Mouse (Mus musculus): ENCODE results near the gene Shkbp1. TPM values are rescaled to one million over a fixed set of nuclear protein-coding genes. Genes with fewer than 3 reads are reported as not detected.

Shkbp1 gene
- polyA plus RNA-seq, 1 experiment from 2014 or later: 10.9 TPM

- Histone ChIP-seq H3K4me2 (ENCODE audit: low read depth, low read length) (peak overlapping the region; percentile 80), H3K4me1 (ENCODE audit: insufficient read depth) (peaks cover 19% of the 10 kb centered on the region), H3K4me3 (ENCODE audit: low read depth, low read length) (no peak overlapping the region), H3K9me3 (ENCODE audit: low read length) (no peaks in the 10 kb centered on the region), H3K9ac (replicated peaks) (no peak overlapping the region), H3K27me3 (ENCODE audit: insufficient read depth, low read length) (peaks cover 34% of the 10 kb centered on the region), H3K27ac (ENCODE audit: low read depth) (no peak overlapping the region), H3K36me3 (replicated peaks; ENCODE audit: insufficient read depth, low read length) (no peaks in the 10 kb centered on the region)
- TF ChIP-seq EP300 (IDR thresholded peaks at IDR 0.05; ENCODE audit: low read depth): no peak
- no peak for TF ChIP-seq CTCF (IDR thresholded peaks at IDR 0.05; ENCODE audit: low read depth)
- no peak for DNase-seq
- WGBS (ENCODE audit: insufficient replicate concordance): 50% methylated on average over 6 of the region's 6 CpGs
- no peak for ATAC-seq
These were observed 4.9 kb upstream of the Shkbp1 start for GRCm38 (mm10) chr7:27360749-27361148.

- no peak for DNase-seq
- H3K4me2 ChIP-seq (ENCODE audit: low read depth, low read length): no peak overlapping the region
- H3K9me3 ChIP-seq (ENCODE audit: low read length): no peaks in the 10 kb centered on the region
- H3K36me3 ChIP-seq (replicated peaks; ENCODE audit: insufficient read depth, low read length): no peaks in the 10 kb centered on the region
- WGBS (ENCODE audit: insufficient replicate concordance): 77% methylated on average over 9 of the region's 9 CpGs
- no peak overlapping the region for H3K9ac ChIP-seq (replicated peaks)
- no peak for TF ChIP-seq CTCF (IDR thresholded peaks at IDR 0.05; ENCODE audit: low read depth)
- no peak for TF ChIP-seq EP300 (IDR thresholded peaks at IDR 0.05; ENCODE audit: low read depth)
- no peak overlapping the region for H3K27ac ChIP-seq (ENCODE audit: low read depth)
- H3K4me1 ChIP-seq (ENCODE audit: insufficient read depth): peaks cover 26% of the 10 kb centered on the region
- peaks cover 26% of the 10 kb centered on the region for H3K27me3 ChIP-seq (ENCODE audit: insufficient read depth, low read length)
- H3K4me3 ChIP-seq (ENCODE audit: low read depth, low read length): no peak overlapping the region
- no peak for ATAC-seq
These were observed 4.0 kb upstream of the Shkbp1 start for GRCm38 (mm10) chr7:27359706-27360358.

GRCm38 (mm10) chr7:27359162-27359561 lies 3.3 kb upstream of the Shkbp1 start:
- 66% methylated on average over 2 of the region's 2 CpGs for WGBS (ENCODE audit: insufficient replicate concordance)
- Histone ChIP-seq H3K9ac (replicated peaks) (no peak overlapping the region), H3K4me1 (ENCODE audit: insufficient read depth) (peaks cover 32% of the 10 kb centered on the region), H3K4me3 (ENCODE audit: low read depth, low read length) (no peak overlapping the region), H3K4me2 (ENCODE audit: low read depth, low read length) (no peak overlapping the region), H3K9me3 (ENCODE audit: low read length) (no peaks in the 10 kb centered on the region), H3K27ac (ENCODE audit: low read depth) (no peak overlapping the region), H3K27me3 (ENCODE audit: insufficient read depth, low read length) (peaks cover 19% of the 10 kb centered on the region), H3K36me3 (replicated peaks; ENCODE audit: insufficient read depth, low read length) (no peaks in the 10 kb centered on the region)
- TF ChIP-seq CTCF (IDR thresholded peaks at IDR 0.05; ENCODE audit: low read depth) (no peak), EP300 (IDR thresholded peaks at IDR 0.05; ENCODE audit: low read depth) (no peak)
- no peak for ATAC-seq
- DNase-seq: no peak

- WGBS (ENCODE audit: insufficient replicate concordance): 8% methylated on average over 3 of the region's 3 CpGs
- H3K27ac ChIP-seq (ENCODE audit: low read depth): peak overlapping the region; percentile 85
- ATAC-seq (no peak), DNase-seq (no peak)
- H3K9ac ChIP-seq (replicated peaks): no peak overlapping the region
- peaks cover 32% of the 10 kb centered on the region for H3K4me1 ChIP-seq (ENCODE audit: insufficient read depth)
- TF ChIP-seq CTCF (IDR thresholded peaks at IDR 0.05; ENCODE audit: low read depth): no peak
- no peaks in the 10 kb centered on the region for H3K9me3 ChIP-seq (ENCODE audit: low read length)
- H3K36me3 ChIP-seq (replicated peaks; ENCODE audit: insufficient read depth, low read length): no peaks in the 10 kb centered on the region
- peak overlapping the region; percentile 86 for H3K4me2 ChIP-seq (ENCODE audit: low read depth, low read length)
- H3K27me3 ChIP-seq (ENCODE audit: insufficient read depth, low read length): peaks cover 5% of the 10 kb centered on the region
- H3K4me3 ChIP-seq (ENCODE audit: low read depth, low read length): peak overlapping the region; percentile 75
These were observed 1.8 kb upstream of the Shkbp1 start for GRCm38 (mm10) chr7:27357595-27357978.

- H3K4me2 ChIP-seq (ENCODE audit: low read depth, low read length): peak within 1 kb of the TSS; percentile 86
- DNase-seq (no peak), ATAC-seq (no peak)
- TF ChIP-seq EP300 (IDR thresholded peaks at IDR 0.05; ENCODE audit: low read depth): no peak
- peak; percentile 21 for TF ChIP-seq CTCF (IDR thresholded peaks at IDR 0.05; ENCODE audit: low read depth)
- peaks cover 1% of the 10 kb centered on the region for H3K27me3 ChIP-seq (ENCODE audit: insufficient read depth, low read length)
- peak within 1 kb of the TSS; percentile 65 for H3K9ac ChIP-seq (replicated peaks)
- peak within 1 kb of the TSS; percentile 75 for H3K4me3 ChIP-seq (ENCODE audit: low read depth, low read length)
- WGBS (ENCODE audit: insufficient replicate concordance): 4% methylated on average over 27 of the region's 27 CpGs
- H3K27ac ChIP-seq (ENCODE audit: low read depth): peak within 1 kb of the TSS; percentile 85
- H3K4me1 ChIP-seq (ENCODE audit: insufficient read depth): peaks cover 32% of the 10 kb centered on the region
- H3K9me3 ChIP-seq (ENCODE audit: low read length): no peaks in the 10 kb centered on the region
- H3K36me3 ChIP-seq (replicated peaks; ENCODE audit: insufficient read depth, low read length): no peaks in the 10 kb centered on the region
These were observed 1.2 kb upstream of the Shkbp1 start, which contains the start of gene Gm20479 for GRCm38 (mm10) chr7:27356861-27357594. Gm20479 (minus strand) TSS chr7:27357419.

GRCm38 (mm10) chr7:27356248-27356647 lies 429 bp upstream of the Shkbp1 start:
- 3% methylated on average over 16 of the region's 16 CpGs for WGBS (ENCODE audit: insufficient replicate concordance)
- Histone ChIP-seq H3K4me2 (ENCODE audit: low read depth, low read length) (peak overlapping the region; percentile 86), H3K27ac (ENCODE audit: low read depth) (peak overlapping the region; percentile 85), H3K9ac (replicated peaks) (peak overlapping the region; percentile 65), H3K27me3 (ENCODE audit: insufficient read depth, low read length) (no peaks in the 10 kb centered on the region), H3K4me3 (ENCODE audit: low read depth, low read length) (peak overlapping the region; percentile 75), H3K9me3 (ENCODE audit: low read length) (no peaks in the 10 kb centered on the region), H3K36me3 (replicated peaks; ENCODE audit: insufficient read depth, low read length) (peaks cover 5% of the 10 kb centered on the region), H3K4me1 (ENCODE audit: insufficient read depth) (peaks cover 30% of the 10 kb centered on the region)
- ATAC-seq (peak; percentile 28), DNase-seq (no peak)
- no peak for TF ChIP-seq EP300 (IDR thresholded peaks at IDR 0.05; ENCODE audit: low read depth)
